Mouse (Mus musculus) left cerebral cortex, postnatal 25 days (tissue): Measurements from ENCODE around the gene Armc9. TPM values are rescaled to one million over a fixed set of nuclear protein-coding genes. Genes with fewer than 3 reads are reported as not detected.

Experiments used
- DNase-seq, 2 experiments: peaks; one replicate each; pipeline ENCODE4 v3.0.0; 2022; ENCODE audit warnings: low spot score in 2 of 2, mixed read lengths in 1 of 2
- intact Hi-C: fragments of 180-260 bp; cut with DNase I; formaldehyde crosslinking; loops from one replicate; pipeline ENCODE4 v1.15.1; 2025
- total RNA-seq, 2 experiments: library from RNA; stranded (reverse); gene quantifications; 2 replicates each; pipeline ENCODE4 v1.2.3; 2021

Gene Armc9
- total RNA-seq, 2 experiments from 2014 or later: 39.1 to 45.9 TPM

- intact Hi-C loops: no loop called here
- DNase-seq: peak; percentile 42 to 46
These were observed 148.7 kb downstream of the Armc9 start for GRCm38 (mm10) chr1:86303063-86303872.

- DNase-seq: no peak
- intact Hi-C loops: no loop called here
These were observed 149.3 kb downstream of the Armc9 start for GRCm38 (mm10) chr1:86303873-86304250.

GRCm38 (mm10) chr1:86306686-86307085 lies 152.1 kb downstream of the Armc9 start:
- intact Hi-C loops: no loop called here

GRCm38 (mm10) chr1:86307177-86307762 lies 152.7 kb downstream of the Armc9 start:
- DNase-seq: no peak
- intact Hi-C loops: no loop called here

More at GRCm38 (mm10) chr1:86306686-86307085, 152.1 kb downstream of the Armc9 start:
- DNase-seq: no peak

- intact Hi-C loops: no loop called here
- no peak for DNase-seq
These were observed 153.5 kb downstream of the Armc9 start for GRCm38 (mm10) chr1:86307871-86308641.

- intact Hi-C loops: no loop called here
- no peak for DNase-seq
These were observed 154.8 kb downstream of the Armc9 start for GRCm38 (mm10) chr1:86309270-86309833.

- no peak for DNase-seq
- intact Hi-C loops: no loop called here
These were observed 156.1 kb downstream of the Armc9 start for GRCm38 (mm10) chr1:86310536-86311310.

- intact Hi-C loops: no loop called here
These were observed 157.0 kb downstream of the Armc9 start for GRCm38 (mm10) chr1:86311467-86312005.

GRCm38 (mm10) chr1:86312269-86312668 lies 157.7 kb downstream of the Armc9 start:
- intact Hi-C loops: no loop called here
- DNase-seq: no peak

More at GRCm38 (mm10) chr1:86311467-86312005, 157.0 kb downstream of the Armc9 start:
- DNase-seq: no peak

- DNase-seq: no peak
- intact Hi-C loops: no loop called here
These were observed 158.7 kb downstream of the Armc9 start for GRCm38 (mm10) chr1:86313096-86313771.

- no peak for DNase-seq
- intact Hi-C loops: no loop called here
These were observed 159.2 kb downstream of the Armc9 start for GRCm38 (mm10) chr1:86313772-86314125.

- DNase-seq: no peak
- intact Hi-C loops: no loop called here
These were observed 166.3 kb downstream of the Armc9 start for GRCm38 (mm10) chr1:86320822-86321413.

Other genes with a start within 250 kb of the Armc9 start
- 1 to 10 TPM; 5.5 to 7.0 TPM for gene 4933407L21Rik, start 226.3 kb upstream of the Armc9 start, total RNA-seq
- under 1 TPM in 1 of 2 experiments, not detected in 1; 0.09 TPM for gene Gpr55, start 193.8 kb upstream of the Armc9 start, total RNA-seq
- gene Spata3, start 138.0 kb upstream of the Armc9 start, total RNA-seq: under 1 TPM; 0.41 to 0.57 TPM
- gene 2810459M11Rik, start 108.9 kb upstream of the Armc9 start, total RNA-seq: 1 to 10 TPM; 7.2 to 8.0 TPM
- 100 to 1,000 TPM; 103 to 108 TPM for gene Psmd1, start 90.4 kb upstream of the Armc9 start, total RNA-seq
- gene Htr2b, start 42.8 kb upstream of the Armc9 start, total RNA-seq: under 1 TPM in 1 of 2 experiments, not detected in 1; 0.23 TPM
- 1 to 10 TPM; 2.8 to 5.4 TPM for gene Gm21972, start 21.1 kb upstream of the Armc9 start, total RNA-seq
- gene B3gnt7, start 148.1 kb downstream of the Armc9 start, total RNA-seq: 1 to 10 TPM; 1.2 to 1.4 TPM
- gene Ncl, start 204.6 kb downstream of the Armc9 start, total RNA-seq: 100 to 1,000 TPM; 135 to 136 TPM